Mouse (Mus musculus) ES-Bruce4 (cell line): ENCODE measurements at regions not wholly inside any gene's neighbourhood (a gene's known extent, or its start where the extent isn't known, plus 50 kb on each side); places are given as distances from the start of the nearest gene placed in this dataset.

Experiments
- CTCF ChIP-seq: IDR thresholded peaks from one replicate; pipeline ENCODE4 v1.8.1; 2011; ENCODE audit warnings: low read depth, low read length
- EP300 ChIP-seq: IDR thresholded peaks from 2 replicates; pipeline ENCODE4 v1.6.1; 2011; ENCODE audit warnings: low read depth, low read length; ENCODE audit not compliant: insufficient read depth
- POLR2A ChIP-seq: IDR thresholded peaks from one replicate; pipeline ENCODE4 v1.8.1; 2011; ENCODE audit warnings: low read length; ENCODE audit not compliant: insufficient read depth

DNA sequence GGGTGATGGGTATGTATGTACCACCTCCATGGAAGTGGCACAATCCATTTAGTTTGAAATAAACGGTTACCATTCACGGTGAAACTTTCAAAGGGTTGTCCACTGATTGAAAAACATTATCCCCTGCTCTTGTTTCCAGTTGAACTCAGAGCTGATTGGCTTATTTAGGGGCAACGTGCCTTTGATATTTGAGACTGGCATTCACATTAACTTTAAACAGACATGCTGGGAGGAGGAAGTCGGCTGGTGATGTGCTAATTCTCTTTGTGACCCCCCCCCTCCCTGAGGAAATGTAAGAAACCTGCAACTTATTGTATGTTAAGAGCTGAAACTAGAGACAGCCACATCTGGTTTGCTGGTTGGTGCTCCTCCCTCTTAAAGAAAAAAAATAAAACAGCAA lies 219.7 kb upstream of the Lrtm1 start:
- no peak for TF ChIP-seq POLR2A
- TF ChIP-seq CTCF: no peak
- TF ChIP-seq EP300: no peak
